ENCODE assay signal across 17 mouse cellular contexts in genomic region chr15:81198447-81198846, GRCm38 (mm10). TPM values are rescaled to one million over a fixed set of nuclear protein-coding genes. Genes with fewer than 3 reads are reported as not detected.
DNase-seq lines count a peak whose midpoint lies in the region; ATAC-seq and TF ChIP-seq lines count a peak whose summit lies in the region.
"Had no signal": no experiment of that assay in that cellular context is flagged by ENCODE, and none has a peak within 500 bp of the region (broad histone marks: within the 10 kb centered on the region; RNA-seq: fewer than 3 reads in every experiment).

No protein-coding gene starts in this region.

- no peak overlapping the region for H3K4me2 ChIP-seq in intestine, postnatal 0 days (replicated peaks; ENCODE audit: low read depth)
- no peak overlapping the region for H3K4me2 ChIP-seq in intestine, embryonic 15.5 days (replicated peaks)
- H3K4me2 ChIP-seq in lung, embryonic 14.5 days: no peak overlapping the region
- no peak overlapping the region for H3K4me2 ChIP-seq in forebrain, embryonic 15.5 days (replicated peaks)
- H3K4me2 ChIP-seq: neural tube, embryonic 15.5 days had no signal

- H3K36me3 ChIP-seq in intestine, postnatal 0 days (ENCODE audit: control insufficient read depth, insufficient read depth): no peaks in the 10 kb centered on the region
- H3K36me3 ChIP-seq in intestine, embryonic 15.5 days: no peaks in the 10 kb centered on the region
- H3K36me3 ChIP-seq in lung, embryonic 14.5 days (ENCODE audit: insufficient read depth): no peaks in the 10 kb centered on the region
- H3K36me3 ChIP-seq in ES-Bruce4 (ENCODE audit: control insufficient read depth, insufficient read depth, low read length, poor library complexity, severe bottlenecking): no peaks in the 10 kb centered on the region
- no peaks in the 10 kb centered on the region for H3K36me3 ChIP-seq in forebrain, embryonic 15.5 days
- H3K36me3 ChIP-seq: hindbrain, embryonic 10.5 days; neural tube, embryonic 15.5 days had no signal

- no peak overlapping the region for H3K4me3 ChIP-seq in intestine, postnatal 0 days (ENCODE audit: low read depth, low read length)
- H3K4me3 ChIP-seq in intestine, embryonic 15.5 days (replicated peaks): no peak overlapping the region
- H3K4me3 ChIP-seq in lung, embryonic 14.5 days (ENCODE audit: low read depth, low read length): no peak overlapping the region
- H3K4me3 ChIP-seq in ES-Bruce4 (ENCODE audit: low read depth, low read length): no peak overlapping the region
- H3K4me3 ChIP-seq in forebrain, embryonic 15.5 days: no peak overlapping the region
- H3K4me3 ChIP-seq: hindbrain, embryonic 10.5 days; neural tube, embryonic 15.5 days had no signal

- ATAC-seq in intestine, postnatal 0 days: no peak
- no peak for ATAC-seq in intestine, embryonic 15.5 days
- ATAC-seq in lung, embryonic 14.5 days (ENCODE audit: insufficient read depth): no peak
- no peak for ATAC-seq in forebrain, embryonic 15.5 days (replicated peaks)
- ATAC-seq: intestine, embryonic 16.5 days had no signal

- TF ChIP-seq POLR2A in ES-Bruce4 (IDR thresholded peaks at IDR 0.05; ENCODE audit: insufficient read depth, low read length): no peak

- WGBS in intestine, postnatal 0 days: 97% methylated on average over 5 of the region's 5 CpGs
- WGBS in intestine, embryonic 15.5 days: 94% methylated on average over 5 of the region's 5 CpGs
- WGBS in lung, embryonic 14.5 days: 93% methylated on average over 5 of the region's 5 CpGs
- 95% methylated on average over 5 of the region's 5 CpGs for WGBS in forebrain, embryonic 15.5 days

- DNase-seq in lung, embryonic 14.5 days: no peak
- DNase-seq in lung, postnatal 36 days: no peak
- DNase-seq in A20 (ENCODE audit: low read depth, low spot score): peak; percentile 49
- no peak for DNase-seq in adrenal gland, postnatal 4 days (ENCODE audit: low spot score in 2 of 2)
- DNase-seq: adrenal gland, adult 8-10 months; cerebellum, adult 18-20 months; kidney, postnatal 36 days; left cerebral cortex, postnatal 4 days; retina, postnatal 1 day had no signal

- no peaks in the 10 kb centered on the region for H3K4me1 ChIP-seq in intestine, postnatal 0 days (replicated peaks; ENCODE audit: control insufficient read depth, insufficient read depth, low read length)
- no peaks in the 10 kb centered on the region for H3K4me1 ChIP-seq in intestine, embryonic 15.5 days (replicated peaks)
- H3K4me1 ChIP-seq in lung, embryonic 14.5 days (ENCODE audit: insufficient read depth): no peaks in the 10 kb centered on the region
- H3K4me1 ChIP-seq in ES-Bruce4 (ENCODE audit: control insufficient read depth, insufficient read depth, low read length): no peaks in the 10 kb centered on the region
- no peaks in the 10 kb centered on the region for H3K4me1 ChIP-seq in forebrain, embryonic 15.5 days
- H3K4me1 ChIP-seq: hindbrain, embryonic 10.5 days; neural tube, embryonic 15.5 days had no signal

- no peak overlapping the region for H3K27ac ChIP-seq in intestine, postnatal 0 days (ENCODE audit: low read depth, low read length)
- no peak overlapping the region for H3K27ac ChIP-seq in intestine, embryonic 15.5 days
- H3K27ac ChIP-seq in lung, embryonic 14.5 days (ENCODE audit: low read depth): no peak overlapping the region
- no peak overlapping the region for H3K27ac ChIP-seq in ES-Bruce4 (ENCODE audit: insufficient read depth, low read length)
- H3K27ac ChIP-seq in forebrain, embryonic 15.5 days (replicated peaks): no peak overlapping the region
- H3K27ac ChIP-seq: hindbrain, embryonic 10.5 days; neural tube, embryonic 15.5 days had no signal

- no peak overlapping the region for H3K9ac ChIP-seq in intestine, postnatal 0 days (ENCODE audit: low read depth, low read length)
- no peak overlapping the region for H3K9ac ChIP-seq in intestine, embryonic 15.5 days
- H3K9ac ChIP-seq in lung, embryonic 14.5 days: no peak overlapping the region
- H3K9ac ChIP-seq in ES-Bruce4 (ENCODE audit: low read depth, poor library complexity, severe bottlenecking): no peak overlapping the region
- H3K9ac ChIP-seq in forebrain, embryonic 15.5 days (replicated peaks): no peak overlapping the region
- H3K9ac ChIP-seq: neural tube, embryonic 15.5 days had no signal

- H3K27me3 ChIP-seq in intestine, postnatal 0 days (replicated peaks; ENCODE audit: control insufficient read depth, insufficient read depth, low read length): no peaks in the 10 kb centered on the region
- no peaks in the 10 kb centered on the region for H3K27me3 ChIP-seq in intestine, embryonic 15.5 days (replicated peaks)
- H3K27me3 ChIP-seq in lung, embryonic 14.5 days (ENCODE audit: insufficient read depth, low read length): no peaks in the 10 kb centered on the region
- no peaks in the 10 kb centered on the region; the same call in 1 of the 2 replicates for H3K27me3 ChIP-seq in ES-Bruce4 (ENCODE audit: control insufficient read depth, insufficient read depth, low read length, poor library complexity, severe bottlenecking)
- H3K27me3 ChIP-seq in forebrain, embryonic 15.5 days: no peaks in the 10 kb centered on the region
- H3K27me3 ChIP-seq: neural tube, embryonic 15.5 days had no signal

- no peak for TF ChIP-seq EP300 in ES-Bruce4 (IDR thresholded peaks at IDR 0.05; ENCODE audit: insufficient read depth, low read depth, low read length)

- H3K9me3 ChIP-seq in intestine, postnatal 0 days (ENCODE audit: control insufficient read depth): no peaks in the 10 kb centered on the region
- H3K9me3 ChIP-seq in intestine, embryonic 15.5 days: no peaks in the 10 kb centered on the region
- no peaks in the 10 kb centered on the region for H3K9me3 ChIP-seq in lung, embryonic 14.5 days (ENCODE audit: low read depth, low read length)
- H3K9me3 ChIP-seq in ES-Bruce4 (replicated peaks; ENCODE audit: control insufficient read depth, insufficient read depth, low read length, poor library complexity, severe bottlenecking): peaks cover 4% of the 10 kb centered on the region; the same call in 1 of the 2 replicates
- H3K9me3 ChIP-seq in forebrain, embryonic 15.5 days: no peaks in the 10 kb centered on the region
- H3K9me3 ChIP-seq: neural tube, embryonic 15.5 days had no signal

- peak; percentile 46; the same call in 1 of the 2 replicates for TF ChIP-seq CTCF in intestine, postnatal 0 days (IDR thresholded peaks at IDR 0.05; ENCODE audit: low read depth)
- peak; percentile 40 for TF ChIP-seq CTCF in lung, embryonic 14.5 days (IDR thresholded peaks at IDR 0.05; ENCODE audit: low read depth)
- TF ChIP-seq CTCF in ES-Bruce4 (IDR thresholded peaks at IDR 0.05; ENCODE audit: low read depth, low read length): peak; percentile 38

RNA-seq across cellular contexts. Expression of gene Mrtfa, which starts 7.9 kb away (rescaled TPM):
- polyA plus RNA-seq in intestine, postnatal 0 days (2015; fragmentation: Nextera tagmentation; extraction: Ambion mirVana): 9.0 and 10.3 TPM in 2 replicates
- 16.0 and 18.0 TPM in 2 replicates for polyA plus RNA-seq in intestine, embryonic 15.5 days (2015; fragmentation: Nextera tagmentation; extraction: Ambion mirVana)
- 26.3 and 28.9 TPM in 2 replicates for polyA plus RNA-seq in lung, embryonic 14.5 days (2014; fragmentation: Nextera tagmentation; extraction: Ambion mirVana)
- polyA plus RNA-seq in ES-Bruce4 (2011; ENCODE audit: insufficient read depth, insufficient read length, low read depth, missing spikeins): 18.4 and 21.9 TPM in 2 replicates
- 10 to 100 TPM; 33.0 to 39.1 TPM for total RNA-seq in adrenal gland, postnatal 4 days (2021)
- 24.1 and 25.1 TPM in 2 replicates for polyA plus RNA-seq in forebrain, embryonic 15.5 days (2015; fragmentation: Nextera tagmentation; extraction: Ambion mirVana)

RNA-seq across cellular contexts. Expression of gene Mchr1, which starts 36.9 kb away (rescaled TPM):
- polyA plus RNA-seq in intestine, postnatal 0 days (2015; fragmentation: Nextera tagmentation; extraction: Ambion mirVana): 1.5 and 2.1 TPM in 2 replicates
- polyA plus RNA-seq in intestine, embryonic 15.5 days (2015; fragmentation: Nextera tagmentation; extraction: Ambion mirVana): 0.88 and 1.0 TPM in 2 replicates
- polyA plus RNA-seq in lung, embryonic 14.5 days (2014; fragmentation: Nextera tagmentation; extraction: Ambion mirVana): 0.42 and 0.46 TPM in 2 replicates
- polyA plus RNA-seq in ES-Bruce4 (2011; ENCODE audit: insufficient read depth, insufficient read length, low read depth, missing spikeins): not detected in 2 replicates
- total RNA-seq in adrenal gland, postnatal 4 days (2021): 1 to 10 TPM in 1 of 2 experiments, under 1 TPM in 1; 0.99 to 1.0 TPM
- 1.2 and 1.8 TPM in 2 replicates for polyA plus RNA-seq in forebrain, embryonic 15.5 days (2015; fragmentation: Nextera tagmentation; extraction: Ambion mirVana)
- polyA plus RNA-seq: heart, embryonic 14.5 days had no signal
